In genomic region chr5:137892954-137893353, GRCm38 (mm10) we compare ENCODE assay signal across 13 mouse cellular contexts. TPM values are rescaled to one million over a fixed set of nuclear protein-coding genes. Genes with fewer than 3 reads are reported as not detected.
DNase-seq lines count a peak whose midpoint lies in the region; TF ChIP-seq lines count a peak whose summit lies in the region.
"Had no signal": no experiment of that assay in that cellular context is flagged by ENCODE, and none has a peak within 500 bp of the region (broad histone marks: within the 10 kb centered on the region; RNA-seq: fewer than 3 reads in every experiment).

No protein-coding gene starts in this region.

- H3K27ac ChIP-seq in layer of hippocampus, adult 2 months = no peak overlapping the region
- no peak overlapping the region for H3K27ac ChIP-seq in ES-E14 (ENCODE audit: insufficient read depth, low read depth, low read length, poor library complexity, severe bottlenecking)
- H3K27ac ChIP-seq: limb, embryonic 10.5 days had no signal

- peak; percentile 4 for DNase-seq in cerebellum, postnatal 14 days
- DNase-seq in cerebellum, postnatal 36 days = no peak
- DNase-seq in layer of hippocampus, adult 2 months (ENCODE audit: low spot score in 2 of 2) = no peak
- no peak for DNase-seq in layer of hippocampus, postnatal 10 days (ENCODE audit: low spot score in 2 of 2)
- DNase-seq in ES-E14 (ENCODE audit: low read depth, low spot score) = peak; percentile 20
- peak; percentile 10 for DNase-seq in induced T-regulatory cell, adult 2 months (ENCODE audit: low read depth)
- no peak for DNase-seq in frontal cortex, postnatal 36 days (ENCODE audit: low spot score in 2 of 2)
- no peak for DNase-seq in heart, adult 18-20 months
- DNase-seq: lung, postnatal 14 days; thymus, adult 2 months had no signal

- H3K9ac ChIP-seq in ES-E14 (ENCODE audit: insufficient read depth, low read depth, low read length, poor library complexity, severe bottlenecking) = no peak overlapping the region

- H3K4me3 ChIP-seq in layer of hippocampus, adult 2 months = no peak overlapping the region
- H3K4me3 ChIP-seq in ES-E14 (ENCODE audit: insufficient read depth in 1 of 2, low read depth in 1 of 2, low read length in 2 of 2, poor library complexity in 1 of 2, severe bottlenecking in 1 of 2) = no peak overlapping the region
- H3K4me3 ChIP-seq: limb, embryonic 10.5 days had no signal

- no peaks in the 10 kb centered on the region for H3K36me3 ChIP-seq in ES-E14 (ENCODE audit: control insufficient read depth, insufficient read depth, low read length, poor library complexity, severe bottlenecking)
- H3K36me3 ChIP-seq: limb, embryonic 10.5 days had no signal

- H3K4me1 ChIP-seq in ES-E14 (ENCODE audit: control insufficient read depth in 2 of 2, insufficient read depth in 2 of 2, low read length in 2 of 2, poor library complexity in 1 of 2) = no peaks in the 10 kb centered on the region
- H3K4me1 ChIP-seq: limb, embryonic 10.5 days had no signal

- no peaks in the 10 kb centered on the region for H3K9me3 ChIP-seq in ES-E14 (ENCODE audit: control insufficient read depth, insufficient read depth, low read depth, low read length)
- H3K9me3 ChIP-seq: limb, embryonic 10.5 days had no signal

- peak; percentile 47 for TF ChIP-seq CTCF in layer of hippocampus, adult 2 months (conservative IDR thresholded peaks at IDR 0.05)

- in situ Hi-C loops in ES-E14 (cut with MboI; ENCODE audit: low sequenced_read_pairs in 2 of 2, unreplicated experiment in 2 of 2) = loop anchor here (5.0 to 10.0 kb wide), 2 partner anchors 62 to 79 kb away; no protein-coding TSS in a partner anchor

TF ChIP-seq in ES-E14, 5 proteins besides CTCF, POLR2A, EP300 and RAD21:
- TF ChIP-seq ZC3H11A (IDR thresholded peaks at IDR 0.05; ENCODE audit: borderline replicate concordance, low read depth, low read length) = peak; percentile 41; the same call in 1 of the 2 replicates
- TF ChIP-seq HCFC1 (IDR thresholded peaks at IDR 0.05; ENCODE audit: borderline replicate concordance, insufficient read depth, low read length) = no peak

RNA-seq across cellular contexts. Expression of gene Pilrb2, which starts 21.3 kb away (rescaled TPM):
- not detected for total RNA-seq in layer of hippocampus, adult 2 months (2021)
- not detected for total RNA-seq in layer of hippocampus, postnatal 10 days (2021)
- total RNA-seq in ES-E14 (2012; rRNA removed) = not detected in 2 replicates
- total RNA-seq in heart, adult 18-20 months (2021) = under 1 TPM in 1 of 2 experiments, not detected in 1; 0.74 TPM
- total RNA-seq: layer of hippocampus, adult 18-20 months had no signal

RNA-seq across cellular contexts. Expression of gene Cyp3a13, which starts 28.5 kb away (rescaled TPM):
- under 1 TPM; 0.22 to 0.23 TPM for total RNA-seq in layer of hippocampus, adult 2 months (2021)
- total RNA-seq in layer of hippocampus, postnatal 10 days (2021) = not detected
- 0.26 and 0.31 TPM in 2 replicates for total RNA-seq in ES-E14 (2012; rRNA removed)
- total RNA-seq in heart, adult 18-20 months (2021) = under 1 TPM; 0.21 to 0.25 TPM
- total RNA-seq: monocyte, adult 5-6 weeks had no signal

RNA-seq across cellular contexts. Expression of gene Pilrb1, which starts 35.0 kb away (rescaled TPM):
- total RNA-seq in layer of hippocampus, adult 2 months (2021) = not detected
- total RNA-seq in layer of hippocampus, postnatal 10 days (2021) = not detected
- total RNA-seq in ES-E14 (2012; rRNA removed) = not detected in 2 replicates
- 1 to 10 TPM; 1.3 to 2.3 TPM for total RNA-seq in heart, adult 18-20 months (2021)
- total RNA-seq: layer of hippocampus, adult 18-20 months had no signal

RNA-seq across cellular contexts. Expression of gene Pilra, which starts 56.9 kb away (rescaled TPM):
- total RNA-seq in layer of hippocampus, adult 2 months (2021) = 1 to 10 TPM in 1 of 2 experiments, under 1 TPM in 1; 0.54 to 1.1 TPM
- total RNA-seq in layer of hippocampus, postnatal 10 days (2021) = 1 to 10 TPM in 1 of 2 experiments, under 1 TPM in 1; 0.45 to 1.2 TPM
- 0.21 and 0.62 TPM in 2 replicates for total RNA-seq in ES-E14 (2012; rRNA removed)
- 1 to 10 TPM; 1.5 to 1.7 TPM for total RNA-seq in heart, adult 18-20 months (2021)

Comparison
In these comparisons a context has a peak if more than half of its experiments do, and no peak if none do; other contexts are left out.
1. DNase-seq: peak in cerebellum, postnatal 14 days (2 of 2), ES-E14 (single experiment) and induced T-regulatory cell, adult 2 months (single experiment); none in cerebellum, postnatal 36 days (0 of 2), layer of hippocampus, adult 2 months (0 of 2), layer of hippocampus, postnatal 10 days (0 of 2), frontal cortex, postnatal 36 days (0 of 2) and heart, adult 18-20 months (0 of 2).